Mouse (Mus musculus) C2C12 (cell line): ENCODE measurements at regions not wholly inside any gene's neighbourhood (a gene's known extent, or its start where the extent isn't known, plus 50 kb on each side); places are given as distances from the start of the nearest gene placed in this dataset.

ENCODE experiments used
- CEBPB ChIP-seq: IDR thresholded peaks from one replicate; pipeline ENCODE4 v1.6.1; 2011; ENCODE audit warnings: low read depth, mild to moderate bottlenecking, control low read depth, moderate library complexity
- CTCF ChIP-seq: IDR thresholded peaks from one replicate; pipeline ENCODE4 v1.5.1; 2011; ENCODE audit not compliant: control insufficient read depth, insufficient read depth, insufficient read length
- FOSL1 ChIP-seq: IDR thresholded peaks from one replicate; pipeline ENCODE4 v1.8.0; 2011; ENCODE audit warnings: mild to moderate bottlenecking, low read length; ENCODE audit not compliant: poor library complexity, insufficient read depth, severe bottlenecking
- MAX ChIP-seq: IDR thresholded peaks from one replicate; pipeline ENCODE4 v1.6.1; 2011; ENCODE audit warnings: mild to moderate bottlenecking, control low read depth
- MYOD1 ChIP-seq: IDR thresholded peaks from one replicate; pipeline ENCODE4 v1.6.1; 2011; ENCODE audit warnings: low read depth; ENCODE audit not compliant: control insufficient read depth, insufficient read length
- MYOG ChIP-seq: IDR thresholded peaks from one replicate; pipeline ENCODE4 v1.6.1; 2011; ENCODE audit not compliant: control insufficient read depth, insufficient read length; ENCODE audit errors: extremely low read depth
- USF1 ChIP-seq: IDR thresholded peaks from one replicate; pipeline ENCODE4 v1.6.1; 2011; ENCODE audit warnings: low read depth, mild to moderate bottlenecking, control low read depth, moderate library complexity

DNA sequence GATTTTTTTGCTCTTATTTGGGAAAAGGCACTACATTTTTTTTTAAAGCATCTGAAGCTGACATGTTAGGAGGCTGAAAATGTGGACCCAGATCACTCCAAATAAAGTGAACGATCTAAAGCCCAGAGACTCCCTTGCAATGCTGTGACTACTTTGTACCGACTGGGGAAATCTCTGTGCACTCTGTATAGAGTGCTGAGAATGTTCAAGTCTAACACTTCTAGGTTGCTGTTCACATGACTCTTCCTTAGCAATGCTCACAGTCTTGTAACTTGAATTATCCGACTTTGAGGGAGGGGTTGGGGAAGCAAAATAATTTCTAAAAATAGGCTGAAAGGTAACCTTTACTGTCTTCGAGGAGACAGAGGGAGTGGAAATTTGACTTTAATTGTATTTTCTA is 719.2 kb upstream of the Tenm3 start:
- TF ChIP-seq CTCF (no peak), MYOD1 (no peak), USF1 (no peak), MAX (no peak), CEBPB (no peak), FOSL1 (no peak), MYOG (no peak)
